ENCODE assay signal across 8 mouse cellular contexts in the genomic region with DNA sequence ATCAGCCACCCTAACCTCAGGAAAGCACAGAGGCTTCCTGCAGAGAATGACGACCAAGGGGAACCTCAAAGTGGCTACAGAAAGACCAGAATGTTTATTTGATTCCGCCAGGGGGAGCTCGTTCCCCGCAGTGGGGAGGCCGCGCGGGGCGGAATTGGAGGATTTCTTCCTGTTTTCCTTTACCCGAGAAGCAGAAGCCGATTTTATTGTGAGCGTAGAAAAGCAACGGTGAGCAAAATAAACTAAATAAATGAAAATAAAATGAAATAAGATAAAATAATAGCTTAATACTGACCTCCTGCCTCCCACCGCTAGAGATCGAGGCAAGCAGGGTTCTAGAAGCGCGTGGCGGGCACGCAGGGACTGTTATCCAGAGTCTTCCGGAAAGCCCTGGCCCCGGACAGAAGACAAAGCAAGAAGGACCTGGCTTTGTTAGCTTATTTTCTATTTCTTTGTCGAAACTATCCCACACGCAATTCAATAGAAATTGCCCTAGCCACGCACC. TPM values are rescaled to one million over a fixed set of nuclear protein-coding genes. Genes with fewer than 3 reads are reported as not detected.
DNase-seq lines count a peak whose midpoint lies in the region; ATAC-seq and TF ChIP-seq lines count a peak whose summit lies in the region.

No protein-coding gene starts in this region.

- H3K27ac ChIP-seq in heart, embryonic 13.5 days (replicated peaks), result peak overlapping the region; percentile 75
- H3K27ac ChIP-seq in liver, embryonic 12.5 days, result peak overlapping the region; percentile 83
- H3K27ac ChIP-seq in stomach, embryonic 15.5 days, result peak overlapping the region; percentile 85

- H3K4me2 ChIP-seq in heart, embryonic 13.5 days, result peak overlapping the region; percentile 62
- H3K4me2 ChIP-seq in liver, embryonic 12.5 days, result peak overlapping the region; percentile 52
- H3K4me2 ChIP-seq in stomach, embryonic 15.5 days, result peak overlapping the region; percentile 29

- peak; percentile 95 for ATAC-seq in erythroid progenitor cell, adult 5-6 weeks (replicated peaks; ENCODE audit: low FRiP score, poor library complexity, severe bottlenecking)
- ATAC-seq in heart, embryonic 13.5 days (ENCODE audit: extremely low read depth, insufficient number of reproducible peaks, low FRiP score, low TSS enrichment), result peak; percentile 51; the same call in 1 of the 2 replicates
- peak; percentile 83 for ATAC-seq in liver, embryonic 12.5 days
- peak; percentile 85 for ATAC-seq in stomach, embryonic 15.5 days (ENCODE audit: insufficient read depth, low FRiP score, low read depth)

- H3K4me3 ChIP-seq in C2C12 (ENCODE audit: insufficient read depth, poor library complexity, severe bottlenecking), result peak overlapping the region; percentile 53
- H3K4me3 ChIP-seq in heart, embryonic 13.5 days, result peak overlapping the region; percentile 74
- peak overlapping the region; percentile 71 for H3K4me3 ChIP-seq in liver, embryonic 12.5 days
- peak overlapping the region; percentile 52 for H3K4me3 ChIP-seq in stomach, embryonic 15.5 days (replicated peaks)

- peak; percentile 79 for DNase-seq in brain, embryonic 18.5 days (ENCODE audit: low read depth, low spot score)
- DNase-seq in kidney, postnatal 10 days, result peak; percentile 94
- DNase-seq in natural killer cell, adult 2 months (ENCODE audit: low spot score in 2 of 2), result peak; percentile 85 to 91

- H3K79me2 ChIP-seq in C2C12 (ENCODE audit: control insufficient read depth, insufficient read depth), result no peaks in the 10 kb centered on the region

- H3K4me1 ChIP-seq in heart, embryonic 13.5 days, result peaks cover 5% of the 10 kb centered on the region
- H3K4me1 ChIP-seq in liver, embryonic 12.5 days, result peaks cover 10% of the 10 kb centered on the region; the same call in 1 of the 2 replicates
- no peaks in the 10 kb centered on the region for H3K4me1 ChIP-seq in stomach, embryonic 15.5 days

- TF ChIP-seq CTCF in C2C12 (IDR thresholded peaks at IDR 0.05; ENCODE audit: control insufficient read depth, insufficient read depth, insufficient read length), result peak; percentile 58

- no peaks in the 10 kb centered on the region for H3K36me3 ChIP-seq in C2C12 (ENCODE audit: control insufficient read depth, insufficient read depth)
- H3K36me3 ChIP-seq in heart, embryonic 13.5 days, result no peaks in the 10 kb centered on the region
- H3K36me3 ChIP-seq in liver, embryonic 12.5 days, result no peaks in the 10 kb centered on the region
- H3K36me3 ChIP-seq in stomach, embryonic 15.5 days, result no peaks in the 10 kb centered on the region

- no peaks in the 10 kb centered on the region for H3K79me3 ChIP-seq in C2C12 (ENCODE audit: low read depth)

- peak overlapping the region; percentile 78 for H3ac ChIP-seq in C2C12 (ENCODE audit: control insufficient read depth, insufficient read length, low read depth)

- H3K9ac ChIP-seq in heart, embryonic 13.5 days, result peak overlapping the region; percentile 79
- peak overlapping the region; percentile 80 for H3K9ac ChIP-seq in liver, embryonic 12.5 days
- peak overlapping the region; percentile 26; the same call in 1 of the 2 replicates for H3K9ac ChIP-seq in stomach, embryonic 15.5 days

- under 1% methylated on average over 23 of the region's 23 CpGs for WGBS in heart, embryonic 13.5 days
- under 1% methylated on average over 23 of the region's 23 CpGs for WGBS in liver, embryonic 12.5 days (ENCODE audit: insufficient replicate concordance)
- under 1% methylated on average over 23 of the region's 23 CpGs for WGBS in stomach, embryonic 15.5 days

- no peaks in the 10 kb centered on the region for H3K9me3 ChIP-seq in heart, embryonic 13.5 days
- no peaks in the 10 kb centered on the region for H3K9me3 ChIP-seq in liver, embryonic 12.5 days (replicated peaks)
- no peaks in the 10 kb centered on the region for H3K9me3 ChIP-seq in stomach, embryonic 15.5 days

- H3K27me3 ChIP-seq in C2C12 (ENCODE audit: control insufficient read depth, insufficient read depth, insufficient read length), result no peaks in the 10 kb centered on the region
- peaks cover 13% of the 10 kb centered on the region for H3K27me3 ChIP-seq in heart, embryonic 13.5 days (replicated peaks)
- peaks cover 15% of the 10 kb centered on the region for H3K27me3 ChIP-seq in liver, embryonic 12.5 days (replicated peaks)
- H3K27me3 ChIP-seq in stomach, embryonic 15.5 days (replicated peaks), result no peaks in the 10 kb centered on the region

TF ChIP-seq in C2C12, 6 proteins besides CTCF, POLR2A, EP300 and RAD21:
- no peak for TF ChIP-seq MAX (IDR thresholded peaks at IDR 0.05)
- no peak for TF ChIP-seq USF1 (IDR thresholded peaks at IDR 0.05; ENCODE audit: low read depth)
- TF ChIP-seq MYOD1 (IDR thresholded peaks at IDR 0.05; ENCODE audit: control insufficient read depth, insufficient read length, low read depth), result no peak
- TF ChIP-seq MYOG (IDR thresholded peaks at IDR 0.05; ENCODE audit: control insufficient read depth, extremely low read depth, insufficient read length), result no peak
- TF ChIP-seq CEBPB (IDR thresholded peaks at IDR 0.05; ENCODE audit: low read depth), result no peak
- no peak for TF ChIP-seq FOSL1 (IDR thresholded peaks at IDR 0.05; ENCODE audit: insufficient read depth, low read length, poor library complexity, severe bottlenecking)

RNA-seq across cellular contexts. Expression of a gene that starts 6.7 kb away (rescaled TPM):
- not detected for polyA plus RNA-seq in C2C12 (2012; fragmentation: generic; extraction: Trizol)
- not detected in 2 replicates for total RNA-seq in erythroid progenitor cell, adult 5-6 weeks (2015; ENCODE audit: low replicate concordance)
- not detected in 2 replicates for total RNA-seq in erythroid progenitor cell, adult 5-6 weeks (2017; ENCODE audit: low replicate concordance)
- 0.05 and 0.07 TPM in 2 replicates for polyA plus RNA-seq in heart, embryonic 13.5 days (2015; fragmentation: Nextera tagmentation; extraction: Ambion mirVana)
- polyA plus RNA-seq in liver, embryonic 12.5 days (2016; fragmentation: Nextera tagmentation; extraction: Ambion mirVana), result not detected in 2 replicates
- 0.09 and 0.12 TPM in 2 replicates for polyA plus RNA-seq in stomach, embryonic 15.5 days (2015; fragmentation: Nextera tagmentation; extraction: Ambion mirVana)

RNA-seq across cellular contexts. Expression of a gene that starts 29.4 kb away (rescaled TPM):
- polyA plus RNA-seq in C2C12 (2012; fragmentation: generic; extraction: Trizol), result 1.4 TPM
- not detected in 2 replicates for total RNA-seq in erythroid progenitor cell, adult 5-6 weeks (2015; ENCODE audit: low replicate concordance)
- total RNA-seq in erythroid progenitor cell, adult 5-6 weeks (2017; ENCODE audit: low replicate concordance), result 1.3 TPM in 1 of 2 replicates, not detected in the other
- 5.2 and 6.3 TPM in 2 replicates for polyA plus RNA-seq in heart, embryonic 13.5 days (2015; fragmentation: Nextera tagmentation; extraction: Ambion mirVana)
- polyA plus RNA-seq in liver, embryonic 12.5 days (2016; fragmentation: Nextera tagmentation; extraction: Ambion mirVana), result 1.9 and 2.5 TPM in 2 replicates
- polyA plus RNA-seq in stomach, embryonic 15.5 days (2015; fragmentation: Nextera tagmentation; extraction: Ambion mirVana), result 7.8 and 8.5 TPM in 2 replicates

RNA-seq across cellular contexts. Expression of a gene that starts 35.3 kb away (rescaled TPM):
- 1.1 TPM for polyA plus RNA-seq in C2C12 (2012; fragmentation: generic; extraction: Trizol)
- total RNA-seq in erythroid progenitor cell, adult 5-6 weeks (2015; ENCODE audit: low replicate concordance), result 4.0 TPM in 1 of 2 replicates, not detected in the other
- not detected in 2 replicates for total RNA-seq in erythroid progenitor cell, adult 5-6 weeks (2017; ENCODE audit: low replicate concordance)
- 0.59 and 3.3 TPM in 2 replicates for polyA plus RNA-seq in heart, embryonic 13.5 days (2015; fragmentation: Nextera tagmentation; extraction: Ambion mirVana)
- 0.22 and 0.33 TPM in 2 replicates for polyA plus RNA-seq in liver, embryonic 12.5 days (2016; fragmentation: Nextera tagmentation; extraction: Ambion mirVana)
- polyA plus RNA-seq in stomach, embryonic 15.5 days (2015; fragmentation: Nextera tagmentation; extraction: Ambion mirVana), result 0.94 and 1.5 TPM in 2 replicates

Comparison
In these comparisons a context has a peak if more than half of its experiments do, and no peak if none do; other contexts are left out.
1. Peak in every context shown above with its lines: DNase-seq, ATAC-seq, H3K4me3 ChIP-seq and H3K27ac ChIP-seq.
2. H3K9ac ChIP-seq: peak in every context shown above with its lines; median percentile 80 in liver, embryonic 12.5 days; 79 in heart, embryonic 13.5 days; 26 in stomach, embryonic 15.5 days.